Mouse (Mus musculus) liver, embryonic 14.5 days (tissue): ENCODE measurements around the gene Cyp4f18. TPM values are rescaled to one million over a fixed set of nuclear protein-coding genes. Genes with fewer than 3 reads are reported as not detected.

Experiments used
- ATAC-seq: fragments of 200-750 bp; cut with Nextera tagmentation; 2 replicates; pipeline ENCODE4 v1.8.0; 2017; ENCODE audit warnings: moderate number of reproducible peaks, mild to moderate bottlenecking, moderate library complexity; ENCODE audit not compliant: insufficient read depth
- DNase-seq, 3 experiments: peaks; one replicate each; pipeline ENCODE4 v3.0.0-alpha.2; 2012 to 2013; ENCODE audit warnings: low read depth in 3 of 3, low spot score in 3 of 3
- H3K27ac ChIP-seq: fragments of 300-500 bp; sonication (generic); 2 replicates; pipeline ENCODE4 v1.5.1; 2014; ENCODE audit warnings: moderate library complexity, mild to moderate bottlenecking, control low read depth, inconsistent platforms
- H3K27me3 ChIP-seq: fragments of 300-500 bp; sonication (generic); 2 replicates; pipeline ENCODE4 v1.6.1; 2014; ENCODE audit warnings: mild to moderate bottlenecking, low read length, moderate library complexity; ENCODE audit not compliant: control insufficient read depth, insufficient read depth
- H3K36me3 ChIP-seq: fragments of 300-500 bp; sonication (generic); replicated peaks from 2 replicates; pipeline ENCODE4 v1.6.1; 2014; ENCODE audit warnings: low read depth; ENCODE audit not compliant: control insufficient read depth, insufficient read depth
- H3K4me1 ChIP-seq, 2 experiments: fragments of 200-500 bp in 1 of 2; fragments of 300-500 bp in 1 of 2; sonication (generic) in 1 of 2; replicated peaks; 2 replicates each; pipeline ENCODE4 v1.6.1; 2012 to 2014; ENCODE audit warnings: antibody characterized with exemption in 1 of 2, inconsistent platforms in 1 of 2, low read length in 1 of 2; ENCODE audit not compliant: control insufficient read depth in 2 of 2, insufficient read depth in 2 of 2
- H3K4me2 ChIP-seq: fragments of 300-500 bp; sonication (generic); 2 replicates; pipeline ENCODE4 v1.6.1; 2014; ENCODE audit warnings: low read depth, mild to moderate bottlenecking, control low read depth, moderate library complexity
- H3K4me3 ChIP-seq, 2 experiments: fragments of 200-500 bp in 1 of 2; fragments of 300-500 bp in 1 of 2; sonication (generic) in 1 of 2; 2 replicates each; pipeline ENCODE4 v1.5.1; 2012 to 2014; ENCODE audit warnings: low read depth in 2 of 2, low read length in 2 of 2, mild to moderate bottlenecking in 2 of 2, control low read depth in 1 of 2, inconsistent platforms in 1 of 2, moderate library complexity in 1 of 2; ENCODE audit not compliant: insufficient read depth in 1 of 2
- H3K9ac ChIP-seq: fragments of 300-500 bp; sonication (generic); replicated peaks from 2 replicates; pipeline ENCODE4 v1.6.1; 2014; ENCODE audit warnings: mild to moderate bottlenecking, control low read depth, moderate library complexity
- H3K9me3 ChIP-seq: fragments of 300-500 bp; sonication (generic); 2 replicates; pipeline ENCODE4 v1.6.1; 2016; ENCODE audit warnings: low read length, mixed read lengths; ENCODE audit not compliant: control insufficient read depth
- CTCF ChIP-seq: IDR thresholded peaks from 2 replicates; pipeline ENCODE4 v1.5.1; 2016; ENCODE audit warnings: antibody characterized with exemption, low read depth, control low read depth
- EP300 ChIP-seq: IDR thresholded peaks from 2 replicates; pipeline ENCODE4 v1.6.1; 2016; ENCODE audit warnings: antibody characterized with exemption, low read depth
- WGBS: fragments of 180-500 bp; shearing (Covaris S2); extraction: QIAGEN DNeasy Blood & Tissue Kit; methylation state at CpG from one replicate; pipeline ENCODE4 v1.1.7; 2014; ENCODE audit not compliant: insufficient replicate concordance; 5-methylcytosine and 5-hydroxymethylcytosine counted together
- polyA plus RNA-seq, 2 experiments: library from polyadenylated mRNA; depleted of rRNA in 1 of 2; stranded (reverse) in 1 of 2; unstranded in 1 of 2; fragments of >200 nt; fragmentation: Nextera tagmentation in 1 of 2; extraction: Ambion mirVana in 1 of 2; gene quantifications; 2 replicates each; pipeline versions ENCODE4 v1.2.1 to v1.2.3; 2012 to 2014

Cyp4f18 gene
- polyA plus RNA-seq, 2 experiments, result 1.4 to 2.1 TPM

GRCm38 (mm10) chr8:71948624-71949023, 60.8 kb downstream of the Cyp4f18 start:
- DNase-seq, result no peak
- Histone ChIP-seq H3K4me3 (no peak overlapping the region), H3K9me3 (no peaks in the 10 kb centered on the region), H3K27me3 (no peaks in the 10 kb centered on the region), H3K4me2 (no peak overlapping the region), H3K4me1 (peaks cover 8 to 13% of the 10 kb centered on the region in 2 experiments), H3K27ac (no peak overlapping the region), H3K36me3 (no peaks in the 10 kb centered on the region), H3K9ac (no peak overlapping the region)
- WGBS, result 69% methylated on average over 5 of the region's 5 CpGs
- ATAC-seq, result no peak
- TF ChIP-seq CTCF (no peak), EP300 (no peak)

- Histone ChIP-seq H3K36me3 (no peaks in the 10 kb centered on the region), H3K4me2 (no peak overlapping the region), H3K27ac (no peak overlapping the region), H3K27me3 (no peaks in the 10 kb centered on the region), H3K4me1 (peaks cover 0 to 5% of the 10 kb centered on the region in 2 experiments; a peak in 2 of 4 replicates), H3K9ac (no peak overlapping the region), H3K4me3 (no peak overlapping the region), H3K9me3 (no peaks in the 10 kb centered on the region)
- DNase-seq (no peak), ATAC-seq (no peak)
- TF ChIP-seq CTCF (no peak), EP300 (no peak)
- WGBS, result 79% methylated on average over 1 of the region's 1 CpGs
Measured at GRCm38 (mm10) chr8:71941776-71942175, 67.7 kb downstream of the Cyp4f18 start.

DNA sequence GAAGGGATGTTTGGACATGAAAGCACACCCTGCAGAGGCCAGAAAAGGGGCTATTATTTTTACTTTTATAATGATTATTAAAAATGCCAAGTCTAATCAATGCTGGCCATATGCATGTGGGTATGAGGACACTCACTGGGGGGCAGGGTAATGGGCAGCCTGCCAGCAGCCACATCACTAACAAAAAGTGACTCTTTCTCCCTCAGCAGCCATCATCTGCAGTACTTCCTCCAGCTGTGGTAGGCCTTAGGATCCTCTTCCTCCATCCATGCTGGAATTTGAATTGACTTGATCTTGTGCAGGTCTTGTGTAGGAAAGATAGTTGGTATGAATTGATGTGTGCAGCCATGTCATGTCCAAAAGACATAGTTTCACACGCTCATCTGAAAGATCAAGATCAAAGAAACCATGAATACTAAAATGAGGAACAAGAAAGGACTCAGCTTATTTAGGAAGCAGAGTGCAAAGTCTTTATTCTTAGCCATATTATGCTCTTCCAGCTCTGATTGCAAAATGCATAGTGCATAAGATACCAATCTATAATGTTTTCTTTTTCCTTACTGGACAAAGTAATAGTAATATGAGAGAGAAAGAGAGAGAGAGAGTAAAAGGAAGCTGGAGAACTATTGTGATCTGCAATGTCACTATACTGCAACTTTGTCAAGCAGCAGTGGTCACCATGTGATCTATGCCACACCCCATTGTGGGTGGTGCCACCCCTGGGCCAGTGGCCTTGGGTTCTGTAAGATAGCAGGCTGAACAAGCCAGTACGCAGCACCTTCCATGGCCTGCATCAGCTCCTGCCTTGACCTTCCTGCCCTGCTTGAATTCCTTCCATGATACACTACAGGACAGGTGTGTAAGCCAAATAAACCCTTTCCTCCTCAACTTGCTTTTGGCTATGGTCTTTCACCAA, 68.9 kb downstream of the Cyp4f18 start:
- Histone ChIP-seq H3K9ac (no peak overlapping the region), H3K27me3 (no peaks in the 10 kb centered on the region), H3K36me3 (no peaks in the 10 kb centered on the region), H3K27ac (no peak overlapping the region), H3K4me1 (peaks cover 0 to 5% of the 10 kb centered on the region in 2 experiments; a peak in 2 of 4 replicates), H3K4me2 (no peak overlapping the region), H3K9me3 (no peaks in the 10 kb centered on the region), H3K4me3 (no peak overlapping the region)
- 29% methylated on average over 2 of the region's 2 CpGs for WGBS
- ATAC-seq, result peak; percentile 85
- peak in 2 of 3 experiments; percentile 33 to 40 for DNase-seq
- TF ChIP-seq EP300 (no peak), CTCF (no peak)

Other genes starting within 250 kb of the Cyp4f18 start
- gene Zfp709, start 127.6 kb downstream of the Cyp4f18 start, polyA plus RNA-seq (2012; rRNA removed), result 0.21 and 0.55 TPM in 2 replicates
- 1.7 and 2.2 TPM in 2 replicates for gene Zfp709, start 127.6 kb downstream of the Cyp4f18 start, polyA plus RNA-seq (2014; fragmentation: Nextera tagmentation; extraction: Ambion mirVana)
- gene Zfp882, start 101.0 kb downstream of the Cyp4f18 start, polyA plus RNA-seq (2012; rRNA removed), result 0.42 and 0.52 TPM in 2 replicates
- 0.51 and 0.53 TPM in 2 replicates for gene Zfp882, start 101.0 kb downstream of the Cyp4f18 start, polyA plus RNA-seq (2014; fragmentation: Nextera tagmentation; extraction: Ambion mirVana)
- gene Zfp617, start 101.0 kb downstream of the Cyp4f18 start, polyA plus RNA-seq (2012; rRNA removed), result 3.0 and 5.8 TPM in 2 replicates
- 6.7 and 7.4 TPM in 2 replicates for gene Zfp617, start 101.0 kb downstream of the Cyp4f18 start, polyA plus RNA-seq (2014; fragmentation: Nextera tagmentation; extraction: Ambion mirVana)
- gene Zfp961, start 58.6 kb downstream of the Cyp4f18 start, polyA plus RNA-seq (2012; rRNA removed), result 6.3 and 8.4 TPM in 2 replicates
- gene Zfp961, start 58.6 kb downstream of the Cyp4f18 start, polyA plus RNA-seq (2014; fragmentation: Nextera tagmentation; extraction: Ambion mirVana), result 9.2 and 11.5 TPM in 2 replicates
- gene Olfr372, start 31.6 kb upstream of the Cyp4f18 start, polyA plus RNA-seq (2012; rRNA removed), result not detected in 2 replicates
- gene Olfr372, start 31.6 kb upstream of the Cyp4f18 start, polyA plus RNA-seq (2014; fragmentation: Nextera tagmentation; extraction: Ambion mirVana), result not detected in 2 replicates
- gene Olfr373, start 73.6 kb upstream of the Cyp4f18 start, polyA plus RNA-seq (2012; rRNA removed), result not detected in 2 replicates
- gene Olfr373, start 73.6 kb upstream of the Cyp4f18 start, polyA plus RNA-seq (2014; fragmentation: Nextera tagmentation; extraction: Ambion mirVana), result not detected in 2 replicates
- not detected in 2 replicates for gene Olfr374, start 97.4 kb upstream of the Cyp4f18 start, polyA plus RNA-seq (2012; rRNA removed)
- gene Olfr374, start 97.4 kb upstream of the Cyp4f18 start, polyA plus RNA-seq (2014; fragmentation: Nextera tagmentation; extraction: Ambion mirVana), result not detected in 2 replicates
- gene Tpm4, start 125.3 kb upstream of the Cyp4f18 start, polyA plus RNA-seq (2012; rRNA removed), result 28.7 and 49.0 TPM in 2 replicates
- 69.2 and 76.4 TPM in 2 replicates for gene Tpm4, start 125.3 kb upstream of the Cyp4f18 start, polyA plus RNA-seq (2014; fragmentation: Nextera tagmentation; extraction: Ambion mirVana)
- gene Rab8a, start 151.6 kb upstream of the Cyp4f18 start, polyA plus RNA-seq (2012; rRNA removed), result 18.3 and 59.7 TPM in 2 replicates
- gene Rab8a, start 151.6 kb upstream of the Cyp4f18 start, polyA plus RNA-seq (2014; fragmentation: Nextera tagmentation; extraction: Ambion mirVana), result 50.7 and 54.6 TPM in 2 replicates
- gene Hsh2d, start 180.0 kb upstream of the Cyp4f18 start, polyA plus RNA-seq (2012; rRNA removed), result 0.15 and 0.18 TPM in 2 replicates
- 0.11 and 0.37 TPM in 2 replicates for gene Hsh2d, start 180.0 kb upstream of the Cyp4f18 start, polyA plus RNA-seq (2014; fragmentation: Nextera tagmentation; extraction: Ambion mirVana)
- gene Cib3, start 203.2 kb upstream of the Cyp4f18 start, polyA plus RNA-seq (2012; rRNA removed), result not detected in 2 replicates
- 0.24 TPM in 1 of 2 replicates, not detected in the other for gene Cib3, start 203.2 kb upstream of the Cyp4f18 start, polyA plus RNA-seq (2014; fragmentation: Nextera tagmentation; extraction: Ambion mirVana)
- gene Gm11034, start 204.0 kb upstream of the Cyp4f18 start, polyA plus RNA-seq (2012; rRNA removed), result not detected in 2 replicates
- not detected in 2 replicates for gene Gm11034, start 204.0 kb upstream of the Cyp4f18 start, polyA plus RNA-seq (2014; fragmentation: Nextera tagmentation; extraction: Ambion mirVana)
- 22.9 and 28.2 TPM in 2 replicates for gene Fam32a, start 210.1 kb upstream of the Cyp4f18 start, polyA plus RNA-seq (2012; rRNA removed)
- gene Fam32a, start 210.1 kb upstream of the Cyp4f18 start, polyA plus RNA-seq (2014; fragmentation: Nextera tagmentation; extraction: Ambion mirVana), result 32.6 and 34.3 TPM in 2 replicates
- 35.0 and 38.8 TPM in 2 replicates for gene Ap1m1, start 230.4 kb upstream of the Cyp4f18 start, polyA plus RNA-seq (2012; rRNA removed)
- 46.7 and 52.5 TPM in 2 replicates for gene Ap1m1, start 230.4 kb upstream of the Cyp4f18 start, polyA plus RNA-seq (2014; fragmentation: Nextera tagmentation; extraction: Ambion mirVana)